Mouse (Mus musculus) neural tube, embryonic 14.5 days (tissue): Measurements from ENCODE around the gene Ndufs8. TPM values are rescaled to one million over a fixed set of nuclear protein-coding genes. Genes with fewer than 3 reads are reported as not detected.

ENCODE experiments used
- ATAC-seq: fragments of 200-750 bp; cut with Nextera tagmentation; 2 replicates; pipeline ENCODE4 v1.8.0; 2017; ENCODE audit warnings: low read depth, mild to moderate bottlenecking, moderate TSS enrichment, moderate library complexity
- H3K27ac ChIP-seq: fragments of 300-500 bp; sonication (generic); 2 replicates; pipeline ENCODE4 v1.5.1; 2014; ENCODE audit warnings: low read depth, mild to moderate bottlenecking, control low read depth, low read length, moderate library complexity, mixed read lengths
- H3K27me3 ChIP-seq: fragments of 300-500 bp; sonication (generic); 2 replicates; pipeline ENCODE4 v1.6.1; 2014; ENCODE audit warnings: low read length; ENCODE audit not compliant: control insufficient read depth, insufficient read depth
- H3K36me3 ChIP-seq: fragments of 300-500 bp; sonication (generic); 2 replicates; pipeline ENCODE4 v1.6.1; 2014; ENCODE audit warnings: low read length, mixed read lengths; ENCODE audit not compliant: control insufficient read depth, insufficient read depth
- H3K4me1 ChIP-seq: fragments of 300-500 bp; sonication (generic); 2 replicates; pipeline ENCODE4 v1.6.1; 2014; ENCODE audit warnings: low read length; ENCODE audit not compliant: control insufficient read depth, insufficient read depth
- H3K4me2 ChIP-seq: fragments of 300-500 bp; sonication (generic); 2 replicates; pipeline ENCODE4 v1.6.1; 2014; ENCODE audit warnings: mild to moderate bottlenecking, low read depth, low read length, control low read depth
- H3K4me3 ChIP-seq: fragments of 300-500 bp; sonication (generic); 2 replicates; pipeline ENCODE4 v1.5.1; 2014; ENCODE audit warnings: low read depth, low read length, control low read depth, mixed read lengths
- H3K9ac ChIP-seq: fragments of 300-500 bp; sonication (generic); replicated peaks from 2 replicates; pipeline ENCODE4 v1.6.1; 2014; ENCODE audit warnings: low read depth, mild to moderate bottlenecking, control low read depth, low read length, mixed read lengths
- H3K9me3 ChIP-seq: fragments of 300-500 bp; sonication (generic); 2 replicates; pipeline ENCODE4 v1.6.1; 2016; ENCODE audit warnings: low read length; ENCODE audit not compliant: control insufficient read depth
- WGBS: fragments of 180-500 bp; shearing (Covaris S2); extraction: QIAGEN DNeasy Blood & Tissue Kit; methylation state at CpG from one replicate; pipeline ENCODE4 v1.1.7; 2014; 5-methylcytosine and 5-hydroxymethylcytosine counted together
- polyA plus RNA-seq: library from polyadenylated mRNA; unstranded; fragments of >200 nt; fragmentation: Nextera tagmentation; extraction: Ambion mirVana; gene quantifications from 2 replicates; pipeline ENCODE4 v1.2.1, GENCODE M21; 2014

The Ndufs8 gene
- polyA plus RNA-seq, 1 experiment from 2014 or later, result 358 TPM

- Histone ChIP-seq H3K9me3 (no peaks in the 10 kb centered on the region), H3K4me3 (no peak overlapping the region), H3K27ac (no peak overlapping the region), H3K36me3 (peaks cover 40% of the 10 kb centered on the region), H3K4me2 (no peak overlapping the region), H3K4me1 (no peaks in the 10 kb centered on the region), H3K9ac (no peak overlapping the region), H3K27me3 (no peaks in the 10 kb centered on the region)
- 90% methylated on average over 8 of the region's 8 CpGs for WGBS
- no peak for ATAC-seq
Measured at GRCm38 (mm10) chr19:3890181-3890580, 22.4 kb downstream of the Ndufs8 start.

GRCm38 (mm10) chr19:3889096-3889495 is 23.5 kb downstream of the Ndufs8 start:
- no peak overlapping the region for H3K4me3 ChIP-seq

GRCm38 (mm10) chr19:3884325-3884990 is 28.1 kb downstream of the Ndufs8 start:
- H3K9ac ChIP-seq, result no peak overlapping the region
- H3K27me3 ChIP-seq, result no peaks in the 10 kb centered on the region
- no peaks in the 10 kb centered on the region for H3K4me1 ChIP-seq
- no peak overlapping the region for H3K27ac ChIP-seq
- peaks cover 5% of the 10 kb centered on the region; the same call in 1 of the 2 replicates for H3K36me3 ChIP-seq
- H3K4me2 ChIP-seq, result no peak overlapping the region
- WGBS, result 82% methylated on average over 6 of the region's 6 CpGs
- H3K4me3 ChIP-seq, result no peak overlapping the region
- H3K9me3 ChIP-seq, result no peaks in the 10 kb centered on the region
- no peak for ATAC-seq

More at GRCm38 (mm10) chr19:3889096-3889495, 23.5 kb downstream of the Ndufs8 start:
- Histone ChIP-seq H3K9ac (no peak overlapping the region), H3K9me3 (no peaks in the 10 kb centered on the region), H3K4me2 (no peak overlapping the region), H3K27me3 (no peaks in the 10 kb centered on the region), H3K27ac (no peak overlapping the region), H3K4me1 (no peaks in the 10 kb centered on the region), H3K36me3 (peaks cover 35% of the 10 kb centered on the region)
- WGBS, result 93% methylated on average over 5 of the region's 5 CpGs
- no peak for ATAC-seq

GRCm38 (mm10) chr19:3882214-3882613 is 30.4 kb downstream of the Ndufs8 start:
- Histone ChIP-seq H3K4me2 (no peak overlapping the region), H3K27me3 (no peaks in the 10 kb centered on the region), H3K9ac (no peak overlapping the region), H3K4me1 (no peaks in the 10 kb centered on the region), H3K36me3 (no peaks in the 10 kb centered on the region; the same call in 1 of the 2 replicates), H3K4me3 (no peak overlapping the region), H3K27ac (no peak overlapping the region), H3K9me3 (no peaks in the 10 kb centered on the region)
- ATAC-seq, result no peak
- 77% methylated on average over 4 of the region's 4 CpGs for WGBS

DNA sequence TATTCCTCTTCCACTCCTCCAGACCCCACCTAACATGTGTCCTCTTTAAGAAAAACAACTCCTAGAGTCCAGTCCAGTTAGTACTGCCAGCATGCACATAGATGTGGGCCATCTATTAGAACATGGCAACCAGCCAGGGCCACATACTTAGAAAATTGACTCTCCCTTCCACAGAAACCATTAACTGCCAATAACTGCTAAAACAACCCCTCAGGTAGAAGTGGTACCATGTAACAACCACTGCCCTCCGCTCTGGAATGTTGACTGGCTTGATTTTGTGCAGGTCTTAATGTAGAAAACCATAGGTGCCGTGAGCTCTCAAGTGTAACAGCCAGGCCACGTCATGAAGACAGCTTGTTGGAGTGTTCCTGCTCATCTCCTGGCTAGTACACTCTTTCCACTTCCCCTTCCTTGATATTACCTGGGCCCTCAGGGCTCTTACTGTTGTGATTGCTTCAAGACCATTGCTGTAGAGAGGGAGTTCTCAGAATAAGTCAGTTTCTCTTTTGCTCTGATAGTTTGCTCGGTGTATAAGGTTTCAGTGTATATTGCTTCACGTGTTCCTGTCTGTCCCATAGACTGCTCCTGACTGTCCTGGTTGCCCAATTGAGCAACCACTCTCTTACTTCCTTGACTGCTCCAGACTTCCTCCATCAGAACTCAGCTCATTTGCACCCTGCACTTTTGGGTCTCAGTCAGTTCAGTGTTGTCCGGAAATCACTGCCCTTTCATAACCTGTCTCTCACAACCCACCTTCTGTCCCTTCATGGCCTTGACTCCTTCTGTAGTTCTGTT is 32.3 kb downstream of the Ndufs8 start:
- Histone ChIP-seq H3K4me1 (no peaks in the 10 kb centered on the region), H3K4me2 (no peak overlapping the region), H3K9me3 (no peaks in the 10 kb centered on the region), H3K27ac (no peak overlapping the region), H3K9ac (no peak overlapping the region), H3K27me3 (no peaks in the 10 kb centered on the region), H3K36me3 (no peaks in the 10 kb centered on the region), H3K4me3 (no peak overlapping the region)
- ATAC-seq, result no peak
- 90% methylated on average over 6 of the region's 6 CpGs for WGBS

DNA sequence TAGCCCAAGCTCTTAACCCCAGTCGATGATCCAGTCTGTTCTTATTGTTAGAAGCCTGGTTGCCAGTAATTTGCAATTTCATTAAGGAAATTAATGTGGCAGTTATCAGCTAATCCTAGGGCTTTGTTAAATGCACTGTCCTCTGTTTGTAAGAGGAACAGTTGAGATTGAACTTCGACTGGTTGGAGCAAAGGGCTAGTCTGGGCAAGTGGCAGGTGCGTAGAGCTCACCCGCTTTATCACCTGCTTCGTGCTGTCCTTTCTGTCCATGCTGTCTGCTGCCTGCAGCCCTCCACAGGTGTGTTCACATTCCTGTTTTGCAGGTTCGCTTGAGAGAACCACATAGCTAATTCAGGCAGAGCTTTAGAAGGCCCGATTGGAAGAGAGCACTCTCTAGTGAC is 37.5 kb downstream of the Ndufs8 start:
- WGBS, result 87% methylated on average over 7 of the region's 7 CpGs

DNA sequence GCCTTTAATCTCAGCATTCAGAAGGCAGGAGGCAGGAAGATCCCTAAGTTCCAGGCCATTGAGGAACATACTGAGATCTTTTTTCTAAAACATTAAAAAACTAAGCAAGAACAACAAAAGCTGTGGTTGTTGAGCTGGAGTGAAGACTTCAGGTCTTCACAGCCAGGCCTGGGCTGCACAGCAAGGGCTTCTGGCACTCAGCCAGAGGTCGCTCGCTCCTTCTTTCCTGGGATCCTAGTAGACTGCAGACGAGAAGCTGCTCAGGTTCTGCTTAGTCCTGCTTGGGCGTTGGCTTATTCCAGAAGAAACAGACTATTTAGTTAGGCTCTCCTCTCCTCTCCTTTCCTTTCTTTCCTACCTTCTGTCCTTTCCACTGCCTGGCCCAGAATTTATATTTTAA is 40.2 kb downstream of the Ndufs8 start:
- ATAC-seq, result no peak
- 62% methylated on average over 4 of the region's 4 CpGs for WGBS
- Histone ChIP-seq H3K4me2 (no peak overlapping the region), H3K27ac (no peak overlapping the region), H3K4me1 (0 out of 2 replicates have a peak, but pooled peaks cover 3% of the 10 kb centered on the region), H3K27me3 (no peaks in the 10 kb centered on the region), H3K9me3 (no peaks in the 10 kb centered on the region), H3K36me3 (no peaks in the 10 kb centered on the region), H3K4me3 (no peak overlapping the region), H3K9ac (no peak overlapping the region)

More for the DNA sequence above, 37.5 kb downstream of the Ndufs8 start:
- no peak for ATAC-seq
- Histone ChIP-seq H3K27ac (no peak overlapping the region), H3K4me3 (no peak overlapping the region), H3K9ac (no peak overlapping the region), H3K4me2 (no peak overlapping the region), H3K36me3 (no peaks in the 10 kb centered on the region), H3K9me3 (no peaks in the 10 kb centered on the region), H3K27me3 (no peaks in the 10 kb centered on the region), H3K4me1 (0 out of 2 replicates have a peak, but pooled peaks cover 3% of the 10 kb centered on the region)

- Histone ChIP-seq H3K9ac (no peak overlapping the region), H3K27me3 (no peaks in the 10 kb centered on the region), H3K4me1 (0 out of 2 replicates have a peak, but pooled peaks cover 3% of the 10 kb centered on the region), H3K27ac (no peak overlapping the region), H3K4me2 (no peak overlapping the region), H3K4me3 (no peak overlapping the region), H3K9me3 (no peaks in the 10 kb centered on the region), H3K36me3 (no peaks in the 10 kb centered on the region)
- ATAC-seq, result no peak
Measured at GRCm38 (mm10) chr19:3871468-3871867, 41.1 kb downstream of the Ndufs8 start.

- no peak overlapping the region for H3K27ac ChIP-seq
- H3K36me3 ChIP-seq, result 0 out of 2 replicates have a peak, but pooled peaks cover 3% of the 10 kb centered on the region
- no peaks in the 10 kb centered on the region for H3K4me1 ChIP-seq
- no peaks in the 10 kb centered on the region for H3K27me3 ChIP-seq
- no peak for ATAC-seq
- H3K9me3 ChIP-seq, result no peaks in the 10 kb centered on the region
- no peak overlapping the region for H3K4me3 ChIP-seq
- no peak overlapping the region for H3K4me2 ChIP-seq
- no peak overlapping the region for H3K9ac ChIP-seq
- 88% methylated on average over 1 of the region's 1 CpGs for WGBS
Measured at GRCm38 (mm10) chr19:3868290-3868689, 44.3 kb downstream of the Ndufs8 start.
